Mouse (Mus musculus): ENCODE measurements around the gene Sec14l2. TPM values are rescaled to one million over a fixed set of nuclear protein-coding genes. Genes with fewer than 3 reads are reported as not detected.
"Not testable (repeated sequence)": the region's sequence is repeated elsewhere in the genome, so short reads cannot be mapped to it uniquely, and the experiment has no call there.

The Sec14l2 gene
- polyA plus RNA-seq, 1 experiment from 2014 or later = 2.0 TPM

DNA sequence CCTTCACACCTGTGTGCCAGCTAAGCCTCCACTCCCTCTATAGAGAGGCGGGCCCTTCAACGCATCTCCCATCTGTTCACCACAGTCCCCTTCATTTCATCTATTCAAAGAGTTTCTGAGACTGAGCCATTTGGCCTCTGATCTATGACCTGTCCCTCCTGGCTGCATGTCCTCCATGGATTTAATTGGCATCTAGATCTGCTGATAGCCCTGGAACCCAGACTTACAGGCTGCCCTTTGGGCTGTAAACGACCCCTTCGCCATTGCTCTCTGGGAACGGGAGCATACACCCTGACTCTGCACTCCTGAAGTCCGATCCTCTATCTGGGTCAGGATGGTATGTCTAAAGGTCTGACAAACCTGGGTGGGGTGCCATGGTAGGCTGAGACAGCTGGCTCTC is 10.4 kb downstream of the Sec14l2 start:
- H3K4me3 ChIP-seq = no peak overlapping the region
- peaks cover 7% of the 10 kb centered on the region for H3K4me1 ChIP-seq
- no peaks in the 10 kb centered on the region for H3K9me3 ChIP-seq
- WGBS = 63% methylated on average over 6 of the region's 6 CpGs
- no peak for ATAC-seq (ENCODE audit: insufficient number of reproducible peaks, low FRiP score, low TSS enrichment, low read depth)
- no peak overlapping the region for H3K9ac ChIP-seq
- H3K36me3 ChIP-seq = peaks cover 8% of the 10 kb centered on the region; the same call in 1 of the 2 replicates
- 0 out of 2 replicates have a peak, but pooled peaks cover 3% of the 10 kb centered on the region for H3K27me3 ChIP-seq
- H3K4me2 ChIP-seq = no peak overlapping the region
- H3K27ac ChIP-seq = no peak overlapping the region

DNA sequence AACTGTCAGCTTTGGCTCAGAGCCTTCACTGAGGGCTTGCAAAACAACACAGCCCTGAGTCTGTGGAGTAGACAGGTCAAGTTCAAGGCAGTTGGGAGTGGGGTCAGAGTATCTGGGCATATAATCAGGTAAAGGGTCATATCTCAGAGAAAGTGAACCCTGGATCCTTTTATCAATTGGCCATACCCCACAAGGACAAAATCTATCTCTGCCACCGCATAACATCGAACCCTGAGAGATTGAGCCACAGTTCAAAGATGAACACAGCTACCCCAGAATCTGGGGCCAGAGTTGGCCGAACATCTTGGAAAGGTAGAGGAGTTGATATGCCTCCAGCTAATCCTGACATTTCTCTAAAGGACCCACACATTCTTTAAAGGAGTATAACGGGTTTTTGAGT is 11.2 kb downstream of the Sec14l2 start:
- WGBS = 84% methylated on average over 4 of the region's 4 CpGs
- H3K27ac ChIP-seq = no peak overlapping the region
- no peak for ATAC-seq (ENCODE audit: insufficient number of reproducible peaks, low FRiP score, low TSS enrichment, low read depth)
- no peaks in the 10 kb centered on the region; the same call in 1 of the 2 replicates for H3K4me1 ChIP-seq
- peaks cover 8% of the 10 kb centered on the region; the same call in 1 of the 2 replicates for H3K36me3 ChIP-seq
- H3K9me3 ChIP-seq = no peaks in the 10 kb centered on the region
- no peak overlapping the region for H3K4me2 ChIP-seq
- no peaks in the 10 kb centered on the region for H3K27me3 ChIP-seq
- no peak overlapping the region for H3K4me3 ChIP-seq
- H3K9ac ChIP-seq = no peak overlapping the region

DNA sequence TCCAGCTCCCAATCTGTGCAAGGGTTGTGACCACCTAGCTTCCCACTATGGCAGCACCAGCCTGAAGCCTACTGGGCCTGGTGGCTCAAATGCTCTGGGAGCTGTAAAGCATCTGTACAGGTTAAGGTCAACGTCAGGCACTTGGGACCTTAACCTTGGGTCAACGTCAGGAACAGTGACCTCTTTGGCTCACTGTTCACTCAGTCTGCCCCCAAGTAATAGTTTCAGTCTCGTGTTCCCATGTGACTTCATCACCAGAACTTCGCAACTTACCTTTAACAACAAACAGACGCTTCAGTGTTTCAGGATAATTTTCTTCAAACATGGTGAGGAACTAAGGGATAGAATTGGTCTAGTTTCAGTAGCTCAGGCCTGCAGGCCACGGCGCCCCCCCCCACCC is 14.5 kb downstream of the Sec14l2 start:
- Histone ChIP-seq H3K9ac (no peak overlapping the region), H3K4me1 (no peaks in the 10 kb centered on the region), H3K9me3 (no peaks in the 10 kb centered on the region), H3K4me3 (no peak overlapping the region), H3K27me3 (no peaks in the 10 kb centered on the region), H3K36me3 (peaks cover 8% of the 10 kb centered on the region; the same call in 1 of the 2 replicates), H3K27ac (no peak overlapping the region), H3K4me2 (no peak overlapping the region)
- no peak for ATAC-seq (ENCODE audit: insufficient number of reproducible peaks, low FRiP score, low TSS enrichment, low read depth)
- WGBS = 69% methylated on average over 7 of the region's 7 CpGs

DNA sequence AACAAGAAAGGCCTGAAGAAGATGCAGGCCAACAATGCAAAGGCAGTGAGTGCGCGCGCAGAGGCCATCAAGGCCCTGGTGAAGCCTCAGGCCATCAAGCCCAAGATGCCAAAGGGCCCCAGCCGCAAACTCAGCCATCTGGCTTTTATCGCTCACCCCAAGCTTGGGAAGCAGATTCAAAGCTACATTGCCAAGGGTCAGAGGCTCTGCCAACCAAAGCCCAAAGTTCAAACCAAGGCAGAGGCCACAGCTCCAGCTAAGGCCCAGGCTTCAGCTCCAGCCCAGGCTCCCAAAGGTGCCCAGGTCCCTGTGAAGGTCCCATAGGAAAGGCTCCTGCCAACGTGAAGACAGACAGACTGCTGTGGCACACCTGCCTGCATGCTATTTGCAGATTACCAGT is 15.3 kb downstream of the Sec14l2 start:
- not testable (repeated sequence) for H3K9ac ChIP-seq; H3K4me2 ChIP-seq; ATAC-seq (ENCODE audit: insufficient number of reproducible peaks, low FRiP score, low TSS enrichment, low read depth); H3K9me3 ChIP-seq; H3K27me3 ChIP-seq; H3K4me1 ChIP-seq; H3K27ac ChIP-seq; H3K36me3 ChIP-seq; H3K4me3 ChIP-seq
- WGBS = 90% methylated on average over 6 of the region's 6 CpGs

DNA sequence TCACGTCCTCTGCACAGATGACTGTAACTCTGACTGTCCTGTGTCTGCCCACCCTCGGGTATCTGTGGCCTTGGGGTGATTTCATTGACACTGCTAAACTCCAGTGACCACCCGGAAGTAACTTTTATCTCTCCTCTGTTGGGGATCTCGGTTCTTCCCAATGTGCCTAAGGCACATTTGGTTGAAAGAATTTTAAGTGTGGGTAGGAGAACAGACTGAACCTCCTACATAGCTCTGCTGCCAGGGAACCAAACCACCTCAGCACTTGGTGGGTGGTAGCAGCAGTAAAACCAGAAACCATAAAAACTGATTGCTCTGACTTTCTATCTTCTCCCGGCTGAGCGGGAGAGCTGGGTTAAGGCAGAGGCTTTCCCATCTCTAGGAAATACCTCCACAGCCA is 17.8 kb downstream of the Sec14l2 start:
- H3K4me1 ChIP-seq = no peaks in the 10 kb centered on the region
- H3K9me3 ChIP-seq = no peaks in the 10 kb centered on the region
- H3K36me3 ChIP-seq = peaks cover 8% of the 10 kb centered on the region; the same call in 1 of the 2 replicates
- H3K27me3 ChIP-seq = no peaks in the 10 kb centered on the region
- H3K4me3 ChIP-seq = no peak overlapping the region
- ATAC-seq (ENCODE audit: insufficient number of reproducible peaks, low FRiP score, low TSS enrichment, low read depth) = no peak
- H3K9ac ChIP-seq = no peak overlapping the region
- no peak overlapping the region for H3K27ac ChIP-seq
- H3K4me2 ChIP-seq = no peak overlapping the region
- 27% methylated on average over 6 of the region's 6 CpGs for WGBS

DNA sequence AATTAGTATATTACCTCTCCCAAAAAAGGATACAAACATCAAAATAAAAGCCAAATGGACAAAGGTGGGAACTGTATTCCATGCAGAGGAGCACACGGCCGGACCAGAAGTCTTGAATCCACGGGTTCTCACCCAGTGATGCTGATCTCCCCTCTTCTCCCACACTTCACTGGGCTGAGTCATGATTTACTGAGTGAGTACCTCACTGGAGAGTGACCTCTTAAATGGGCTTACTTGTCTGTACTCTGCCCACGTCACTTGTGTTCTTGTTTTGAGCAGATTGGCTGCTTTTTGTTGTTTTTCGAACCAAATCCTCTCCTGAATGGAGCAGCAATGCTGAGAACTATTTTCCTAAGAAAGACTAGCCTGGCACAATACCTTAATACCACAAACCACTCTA is 18.2 kb downstream of the Sec14l2 start:
- H3K9me3 ChIP-seq = no peaks in the 10 kb centered on the region
- no peak overlapping the region for H3K9ac ChIP-seq
- no peak for ATAC-seq (ENCODE audit: insufficient number of reproducible peaks, low FRiP score, low TSS enrichment, low read depth)
- H3K4me3 ChIP-seq = no peak overlapping the region
- H3K27ac ChIP-seq = no peak overlapping the region
- H3K36me3 ChIP-seq = peaks cover 8% of the 10 kb centered on the region; the same call in 1 of the 2 replicates
- WGBS = 83% methylated on average over 5 of the region's 5 CpGs
- H3K4me2 ChIP-seq = no peak overlapping the region
- H3K4me1 ChIP-seq = no peaks in the 10 kb centered on the region
- no peaks in the 10 kb centered on the region for H3K27me3 ChIP-seq

DNA sequence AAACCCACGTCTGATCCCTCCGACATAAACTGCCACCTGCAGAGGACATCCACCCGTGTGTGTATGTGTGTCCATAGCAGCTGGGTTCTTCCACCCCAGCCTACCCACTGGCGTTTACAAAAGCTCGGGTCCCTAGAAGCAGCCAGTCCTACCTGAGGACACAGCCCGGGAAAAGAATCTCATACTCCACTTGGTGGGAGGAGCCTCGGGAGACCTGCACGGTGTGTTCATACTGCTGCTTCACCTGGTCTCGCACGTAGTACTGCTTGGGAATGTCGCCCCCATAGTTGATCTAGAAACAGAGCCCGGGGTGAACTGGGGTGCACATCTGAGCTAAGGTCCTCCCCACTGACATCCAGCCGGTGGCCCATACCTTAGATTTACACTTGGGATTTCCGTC is 19.7 kb downstream of the Sec14l2 start:
- Histone ChIP-seq H3K27ac (no peak overlapping the region), H3K27me3 (no peaks in the 10 kb centered on the region), H3K4me2 (no peak overlapping the region), H3K4me3 (no peak overlapping the region), H3K36me3 (peaks cover 6% of the 10 kb centered on the region; the same call in 1 of the 2 replicates), H3K9ac (no peak overlapping the region), H3K4me1 (no peaks in the 10 kb centered on the region), H3K9me3 (no peaks in the 10 kb centered on the region)
- 78% methylated on average over 14 of the region's 14 CpGs for WGBS
- no peak for ATAC-seq (ENCODE audit: insufficient number of reproducible peaks, low FRiP score, low TSS enrichment, low read depth)

DNA sequence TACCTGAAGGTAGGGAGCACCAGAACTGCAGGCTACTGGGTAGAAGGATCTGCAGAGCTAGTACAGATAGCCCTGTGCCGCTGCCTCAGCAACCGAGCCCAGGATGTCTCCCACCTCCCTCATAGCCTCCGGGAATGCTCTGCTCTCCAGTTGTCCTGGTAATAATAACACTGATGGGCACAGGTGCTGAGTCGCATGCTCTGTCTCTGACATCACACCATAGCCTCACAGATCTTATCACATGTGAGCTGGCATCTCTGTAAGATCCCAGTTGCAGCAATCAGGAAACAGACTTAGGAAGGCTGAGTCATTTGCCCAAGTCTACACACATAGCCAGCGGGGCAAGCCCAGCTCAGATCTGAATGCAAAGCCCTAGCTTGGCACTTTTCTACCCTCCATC is 21.4 kb downstream of the Sec14l2 start:
- no peak for ATAC-seq (ENCODE audit: insufficient number of reproducible peaks, low FRiP score, low TSS enrichment, low read depth)
- WGBS = 67% methylated on average over 5 of the region's 5 CpGs
- Histone ChIP-seq H3K9me3 (no peaks in the 10 kb centered on the region), H3K27ac (no peak overlapping the region), H3K4me2 (no peak overlapping the region), H3K9ac (no peak overlapping the region), H3K4me1 (peaks cover 7% of the 10 kb centered on the region), H3K4me3 (no peak overlapping the region), H3K27me3 (no peaks in the 10 kb centered on the region), H3K36me3 (no peaks in the 10 kb centered on the region)

DNA sequence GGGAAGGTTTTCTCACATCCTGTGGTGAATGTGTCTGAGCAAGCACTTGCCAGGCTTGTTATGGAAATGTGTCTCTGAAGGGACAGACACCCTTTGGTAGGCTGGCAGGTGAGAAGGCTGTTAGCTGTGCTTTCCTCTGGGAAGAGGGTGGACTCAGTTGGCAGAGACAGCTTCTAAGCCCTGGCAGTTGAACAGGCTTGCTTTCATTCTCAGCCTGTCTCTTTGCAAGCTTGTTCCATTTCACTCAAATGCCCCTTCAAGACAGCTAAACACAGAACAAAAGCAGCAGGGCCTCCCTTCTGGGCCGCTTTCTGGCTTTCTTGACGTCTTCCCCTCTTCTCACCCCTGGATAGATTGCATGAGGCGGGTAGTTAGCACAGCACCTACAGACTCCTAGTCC is 23.8 kb downstream of the Sec14l2 start:
- Histone ChIP-seq H3K27me3 (no peaks in the 10 kb centered on the region), H3K9me3 (no peaks in the 10 kb centered on the region), H3K4me3 (no peak overlapping the region), H3K27ac (no peak overlapping the region; the same call in 1 of the 2 replicates), H3K36me3 (no peaks in the 10 kb centered on the region), H3K4me1 (peaks cover 24% of the 10 kb centered on the region), H3K9ac (no peak overlapping the region), H3K4me2 (no peak overlapping the region)
- WGBS = 56% methylated on average over 3 of the region's 3 CpGs
- no peak for ATAC-seq (ENCODE audit: insufficient number of reproducible peaks, low FRiP score, low TSS enrichment, low read depth)

DNA sequence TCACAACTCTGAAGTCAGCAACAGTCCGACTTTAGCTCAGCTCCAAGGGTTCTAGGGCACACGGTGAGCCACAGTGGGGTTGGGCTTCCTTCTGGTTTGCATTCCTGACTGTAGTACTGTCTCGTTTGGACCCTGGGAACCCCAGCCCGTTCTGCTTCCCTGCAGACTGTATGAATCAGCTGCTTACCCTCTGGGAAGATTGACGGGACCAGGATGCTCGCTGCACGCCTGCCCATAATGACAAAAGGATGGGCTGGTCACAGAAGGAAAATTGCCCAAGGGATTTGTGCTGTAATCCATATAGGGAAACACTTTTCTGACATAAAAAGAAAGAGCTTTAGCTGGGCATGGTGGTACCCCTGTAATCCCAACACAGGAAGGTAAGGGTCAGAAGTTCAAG is 24.4 kb downstream of the Sec14l2 start:
- Histone ChIP-seq H3K4me1 (peaks cover 27% of the 10 kb centered on the region), H3K36me3 (no peaks in the 10 kb centered on the region), H3K27ac (peak overlapping the region; percentile 33; the same call in 1 of the 2 replicates), H3K9ac (no peak overlapping the region), H3K27me3 (no peaks in the 10 kb centered on the region), H3K9me3 (no peaks in the 10 kb centered on the region), H3K4me3 (no peak overlapping the region), H3K4me2 (no peak overlapping the region)
- WGBS = 66% methylated on average over 7 of the region's 7 CpGs
- ATAC-seq (ENCODE audit: insufficient number of reproducible peaks, low FRiP score, low TSS enrichment, low read depth) = no peak

DNA sequence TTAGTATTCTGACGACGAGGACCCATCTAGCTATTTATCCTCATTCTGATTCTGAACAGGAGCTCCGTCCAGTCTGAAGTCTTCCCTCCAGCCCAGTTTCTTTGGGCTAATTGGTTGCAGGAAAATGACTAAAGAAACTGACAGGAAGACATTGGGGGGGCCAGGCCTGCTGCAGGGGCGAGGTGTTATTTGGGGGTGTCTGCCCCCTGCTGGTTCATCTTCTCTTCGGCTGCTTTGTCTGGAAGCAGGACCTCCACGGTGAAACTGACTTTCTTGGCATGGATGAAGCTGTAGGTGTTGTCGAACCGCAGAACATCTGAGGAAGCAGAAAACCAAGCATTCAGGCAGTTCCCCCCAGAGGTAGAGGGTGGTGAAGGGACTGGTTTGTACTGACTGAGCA is 25.1 kb downstream of the Sec14l2 start:
- Histone ChIP-seq H3K4me1 (peaks cover 27% of the 10 kb centered on the region), H3K27ac (no peak overlapping the region), H3K27me3 (no peaks in the 10 kb centered on the region), H3K4me3 (no peak overlapping the region), H3K9me3 (no peaks in the 10 kb centered on the region), H3K9ac (no peak overlapping the region), H3K4me2 (no peak overlapping the region), H3K36me3 (no peaks in the 10 kb centered on the region)
- no peak for ATAC-seq (ENCODE audit: insufficient number of reproducible peaks, low FRiP score, low TSS enrichment, low read depth)
- WGBS = 56% methylated on average over 8 of the region's 8 CpGs

DNA sequence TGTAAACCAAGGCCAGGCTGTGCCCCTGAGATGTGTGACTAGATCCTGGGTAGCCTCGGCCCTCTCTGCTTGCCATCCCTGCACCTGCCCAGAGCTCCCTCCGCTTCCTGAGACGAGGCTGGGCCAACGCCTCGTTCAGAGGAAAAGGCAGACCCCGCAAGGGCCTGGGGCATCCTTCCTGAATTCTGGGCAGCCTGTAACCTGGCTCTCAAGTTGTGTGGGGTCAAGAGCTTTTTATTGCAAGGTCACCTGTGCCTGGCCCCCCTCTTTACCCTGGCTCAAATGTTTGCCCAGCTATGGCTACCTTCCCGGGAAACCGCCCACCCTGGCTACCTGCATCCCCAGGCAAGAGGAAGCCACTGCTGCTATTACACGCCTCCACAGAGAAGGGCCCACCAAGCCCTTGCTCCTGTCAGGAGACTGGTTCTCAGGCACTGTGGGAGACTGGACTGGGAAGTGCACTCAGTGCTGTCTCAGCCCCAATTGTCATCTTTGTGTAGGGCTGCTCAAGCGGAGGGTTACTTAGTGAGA is 26.1 kb downstream of the Sec14l2 start:
- H3K4me1 ChIP-seq = peaks cover 27% of the 10 kb centered on the region
- 31% methylated on average over 10 of the region's 10 CpGs for WGBS
- peak overlapping the region; percentile 85 for H3K4me2 ChIP-seq
- H3K27ac ChIP-seq = peak overlapping the region; percentile 91
- H3K9ac ChIP-seq = peak overlapping the region; percentile 64
- H3K4me3 ChIP-seq = peak overlapping the region; percentile 58
- H3K36me3 ChIP-seq = no peaks in the 10 kb centered on the region
- no peaks in the 10 kb centered on the region for H3K9me3 ChIP-seq
- no peaks in the 10 kb centered on the region for H3K27me3 ChIP-seq
- ATAC-seq (ENCODE audit: insufficient number of reproducible peaks, low FRiP score, low TSS enrichment, low read depth) = no peak
